Mouse (Mus musculus) MEL (cell line): ENCODE results near the gene Colca2.

Experiments
- CTCF ChIP-seq, 3 experiments: IDR thresholded peaks in 2 of 3; conservative IDR thresholded peaks in 1 of 3; 2 replicates each; pipeline ENCODE4 v1.5.1; 2011 to 2012; ENCODE audit warnings: low read length in 3 of 3, low read depth in 2 of 3, mild to moderate bottlenecking in 2 of 3, improper control_type of control experiment in 1 of 3, inconsistent platforms in 1 of 3, mixed read lengths in 1 of 3, moderate library complexity in 1 of 3; ENCODE audit not compliant: control insufficient read depth in 1 of 3, insufficient read depth in 1 of 3, poor library complexity in 1 of 3, severe bottlenecking in 1 of 3
- E2F4 ChIP-seq: IDR thresholded peaks from 2 replicates; pipeline ENCODE4 v1.6.1; 2011; ENCODE audit warnings: low read depth, low read length, improper control_type of control experiment, borderline replicate concordance
- GATA1 ChIP-seq: IDR thresholded peaks from 2 replicates; pipeline ENCODE4 v1.6.1; 2011; ENCODE audit warnings: low read depth, low read length, improper control_type of control experiment
- JUND ChIP-seq: IDR thresholded peaks from 2 replicates; pipeline ENCODE4 v1.6.1; 2011; ENCODE audit warnings: low read depth, mild to moderate bottlenecking, improper control_type of control experiment, low read length
- MEF2A ChIP-seq: IDR thresholded peaks from 2 replicates; pipeline ENCODE4 v1.6.1; 2014; ENCODE audit warnings: low read depth, mild to moderate bottlenecking, inconsistent platforms, low read length, improper control_type of control experiment; ENCODE audit not compliant: poor library complexity, insufficient replicate concordance, severe bottlenecking; ENCODE audit errors: extremely low read depth
- MXI1 ChIP-seq: IDR thresholded peaks from 2 replicates; pipeline ENCODE4 v1.6.1; 2011; ENCODE audit warnings: mild to moderate bottlenecking, low read depth, low read length, improper control_type of control experiment
- NELFE ChIP-seq: IDR thresholded peaks from 2 replicates; pipeline ENCODE4 v1.6.1; 2011; ENCODE audit warnings: low read depth, low read length, improper control_type of control experiment
- POLR2A ChIP-seq, 2 experiments: IDR thresholded peaks; 2 replicates each; pipeline ENCODE4 v1.6.1; 2011 to 2012; ENCODE audit warnings: low read length in 2 of 2, mild to moderate bottlenecking in 2 of 2, control low read depth in 1 of 2, improper control_type of control experiment in 1 of 2, low read depth in 1 of 2, moderate library complexity in 1 of 2; ENCODE audit not compliant: control insufficient read depth in 1 of 2, insufficient read depth in 1 of 2, poor library complexity in 1 of 2
- POLR2AphosphoS2 ChIP-seq: IDR thresholded peaks from 2 replicates; pipeline ENCODE4 v1.6.1; 2011; ENCODE audit warnings: low read length, improper control_type of control experiment
- RAD21 ChIP-seq: IDR thresholded peaks from 2 replicates; pipeline ENCODE4 v1.6.1; 2011; ENCODE audit warnings: mild to moderate bottlenecking, low read depth, low read length, improper control_type of control experiment
- USF1 ChIP-seq: IDR thresholded peaks from 2 replicates; pipeline ENCODE4 v1.6.1; 2014; ENCODE audit warnings: low read depth, mild to moderate bottlenecking, inconsistent platforms, low read length, improper control_type of control experiment, moderate library complexity
- ZC3H11A ChIP-seq: IDR thresholded peaks from 2 replicates; pipeline ENCODE4 v1.6.1; 2012; ENCODE audit warnings: low read depth, mild to moderate bottlenecking, inconsistent platforms, low read length, improper control_type of control experiment

- TF ChIP-seq RAD21 (no peak), CTCF (IDR thresholded peaks at IDR 0.05 in 2 of 3, conservative IDR thresholded peaks at IDR 0.05 in 1 of 3; ENCODE audit: control insufficient read depth in 1 of 3, insufficient read depth in 1 of 3, low read depth in 2 of 3, low read length in 3 of 3, poor library complexity in 1 of 3, severe bottlenecking in 1 of 3) (no peak), POLR2AphosphoS2 (no peak), POLR2A (IDR thresholded peaks at IDR 0.05; ENCODE audit: control insufficient read depth in 1 of 2, insufficient read depth in 1 of 2, low read depth in 1 of 2, low read length in 2 of 2, poor library complexity in 1 of 2) (no peak), ZC3H11A (no peak), NELFE (no peak), USF1 (no peak), JUND (no peak), GATA1 (no peak), MEF2A (no peak), MXI1 (no peak), E2F4 (no peak)
Observed at GRCm38 (mm10) chr9:51225636-51226166, 52.7 kb downstream of the Colca2 start.
